24 mouse cellular contexts compared by ENCODE assay signal in genomic region chr6:48067492-48067891, GRCm38 (mm10).
"Had no signal": no experiment of that assay in that cellular context is flagged by ENCODE, and none has a peak within 500 bp of the region (broad histone marks: within the 10 kb centered on the region; RNA-seq: fewer than 3 reads in every experiment).

No protein-coding gene starts in this region.

- H3K27me3 ChIP-seq: heart, embryonic 13.5 days; heart, embryonic 15.5 days; hindbrain, embryonic 13.5 days; hindbrain, embryonic 15.5 days; limb, embryonic 12.5 days; liver, embryonic 13.5 days; liver, embryonic 15.5 days had no signal

- H3K4me3 ChIP-seq: heart, embryonic 13.5 days; heart, embryonic 15.5 days; hindbrain, embryonic 13.5 days; hindbrain, embryonic 15.5 days; layer of hippocampus, adult 2 months; left cerebral cortex, adult 2 months; limb, embryonic 10.5 days; limb, embryonic 12.5 days; liver, embryonic 13.5 days; liver, embryonic 15.5 days had no signal

- H3K27ac ChIP-seq: heart, embryonic 13.5 days; heart, embryonic 15.5 days; hindbrain, embryonic 13.5 days; hindbrain, embryonic 15.5 days; hindbrain, postnatal 0 days; layer of hippocampus, adult 2 months; left cerebral cortex, adult 2 months; limb, embryonic 10.5 days; limb, embryonic 12.5 days; liver, embryonic 13.5 days; liver, embryonic 15.5 days had no signal

- H3K9ac ChIP-seq: heart, embryonic 13.5 days; heart, embryonic 15.5 days; hindbrain, embryonic 13.5 days; hindbrain, embryonic 15.5 days; limb, embryonic 12.5 days; liver, embryonic 13.5 days; liver, embryonic 15.5 days had no signal

- ATAC-seq: hindbrain, postnatal 0 days had no signal

- H3K9me3 ChIP-seq: heart, embryonic 13.5 days; heart, embryonic 15.5 days; hindbrain, embryonic 13.5 days; hindbrain, embryonic 15.5 days; limb, embryonic 10.5 days; limb, embryonic 12.5 days; liver, embryonic 13.5 days; liver, embryonic 15.5 days had no signal

- H3K4me2 ChIP-seq: heart, embryonic 11.5 days; heart, embryonic 13.5 days; heart, embryonic 15.5 days; hindbrain, embryonic 13.5 days; hindbrain, embryonic 15.5 days; limb, embryonic 12.5 days; liver, embryonic 11.5 days; liver, embryonic 13.5 days; liver, embryonic 15.5 days had no signal

- DNase-seq: gastrocnemius, postnatal 14 days; gastrocnemius, postnatal 36 days; heart, adult 18-20 months; heart, postnatal 14 days; heart, postnatal 36 days; kidney, adult 18-20 months; kidney, adult 8-10 months; kidney, postnatal 10 days; kidney, postnatal 25 days; kidney, postnatal 4 days; liver; liver, embryonic 13.5 days had no signal

- H3K4me1 ChIP-seq: heart, embryonic 13.5 days; heart, embryonic 15.5 days; hindbrain, embryonic 13.5 days; hindbrain, embryonic 15.5 days; limb, embryonic 10.5 days; limb, embryonic 12.5 days; liver, embryonic 15.5 days had no signal
